Mouse (Mus musculus) ZHBTc4 (cell line): Measurements from ENCODE around the gene Tent2.

Experiments used
- DNase-seq: peaks from one replicate; pipeline ENCODE4 v3.0.0-alpha.2; 2011; ENCODE audit warnings: low read depth, low spot score

Tent2 gene

DNA sequence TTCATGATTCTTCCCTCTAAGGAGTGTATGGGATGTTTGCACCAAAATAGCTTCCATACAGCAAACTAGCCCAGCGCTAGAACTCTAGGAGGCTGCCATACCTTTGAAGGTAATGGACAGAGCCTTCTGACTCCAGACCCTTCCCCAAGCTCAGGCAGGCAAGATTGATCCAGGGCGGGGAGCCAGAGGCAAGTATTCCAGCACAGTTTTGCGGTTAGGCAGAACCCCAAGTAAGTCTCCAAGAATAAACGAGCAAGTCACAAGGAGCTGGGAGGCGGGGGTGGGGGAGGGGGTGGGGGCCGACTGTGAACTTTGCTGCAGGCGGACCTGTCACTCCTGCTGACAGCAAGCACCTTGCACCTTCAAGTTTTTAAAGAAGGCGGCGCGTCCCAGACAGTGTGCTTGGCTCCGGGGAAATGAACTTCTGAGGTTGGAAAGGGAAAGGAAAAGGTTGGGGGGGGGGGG lies 48.3 kb downstream of the Tent2 start:
- peak; percentile 34 for DNase-seq

DNA sequence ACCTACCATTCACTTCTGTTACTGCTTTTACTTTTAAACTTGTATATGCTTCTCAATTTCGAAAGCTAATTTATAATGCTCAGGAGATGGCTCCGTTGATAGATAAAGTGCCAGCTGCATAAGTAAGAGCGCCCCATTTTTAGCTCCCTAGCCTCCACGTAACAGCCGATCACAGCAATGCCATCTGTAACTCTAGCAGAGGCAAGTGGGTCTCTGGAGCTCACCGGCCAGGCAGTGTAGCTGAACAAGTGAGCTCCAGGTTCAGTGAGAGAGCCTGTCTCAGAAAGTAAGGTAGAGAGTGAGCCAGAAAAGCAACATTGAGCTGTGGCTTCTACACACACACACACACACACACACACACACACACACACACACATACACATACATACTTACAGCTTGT lies 51.0 kb downstream of the Tent2 start:
- no peak for DNase-seq

DNA sequence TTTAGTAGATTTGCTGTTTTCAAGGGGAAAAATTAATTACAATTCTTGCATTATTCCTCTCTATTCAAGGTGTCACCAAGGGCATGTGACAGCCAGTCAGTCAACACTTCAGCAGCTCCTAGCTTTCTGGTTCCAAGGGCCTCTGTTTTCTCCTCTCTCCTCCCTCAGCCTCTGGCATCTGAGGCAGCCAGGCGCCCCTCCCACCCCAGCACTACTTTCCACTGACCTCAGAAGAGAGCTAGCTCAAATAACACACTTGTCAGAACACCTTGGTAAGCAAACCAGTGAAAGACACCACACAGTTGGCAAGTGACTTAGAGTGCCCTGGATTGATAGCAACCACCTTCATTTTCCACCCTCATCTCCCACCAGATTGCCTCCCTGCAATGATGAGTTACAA lies 54.1 kb downstream of the Tent2 start:
- DNase-seq, result no peak

DNA sequence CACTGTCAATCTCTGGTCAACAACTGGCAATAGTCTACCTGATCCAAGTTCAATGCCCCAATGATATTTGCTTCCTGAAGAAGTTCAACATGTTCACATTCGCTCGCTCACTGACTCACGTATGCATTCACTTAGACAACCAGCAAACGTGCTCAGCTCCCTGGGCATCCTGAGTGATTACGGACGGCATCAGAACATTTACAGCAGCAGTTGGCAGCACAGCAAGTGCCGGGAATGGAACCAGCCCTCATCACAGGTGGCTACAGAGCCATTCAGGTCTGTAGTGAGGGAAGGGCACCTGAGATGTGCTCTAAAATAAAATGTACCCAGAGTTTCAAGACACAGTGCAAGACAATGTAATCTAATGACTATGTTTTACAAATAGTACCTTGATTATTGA lies 55.1 kb downstream of the Tent2 start:
- DNase-seq, result no peak

DNA sequence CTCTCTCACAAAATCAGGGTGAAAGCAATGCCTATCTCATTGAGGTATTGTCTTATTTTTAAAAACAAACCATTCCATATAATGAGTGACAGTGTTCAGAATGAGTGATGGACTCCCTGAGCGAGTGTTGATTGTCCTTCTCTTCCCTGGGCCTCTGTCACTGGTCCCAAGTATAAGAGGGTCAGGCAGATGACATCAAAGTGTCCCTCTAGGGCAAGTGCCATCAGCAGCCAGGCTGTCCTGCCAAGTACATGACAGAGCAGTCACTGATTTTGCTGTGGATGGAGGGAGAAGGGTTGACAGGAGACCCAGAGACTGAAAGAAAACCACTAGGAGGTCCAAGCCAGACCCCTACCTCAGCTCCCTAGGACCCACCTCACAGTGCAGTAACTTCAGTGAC lies 55.9 kb downstream of the Tent2 start:
- DNase-seq, result no peak

DNA sequence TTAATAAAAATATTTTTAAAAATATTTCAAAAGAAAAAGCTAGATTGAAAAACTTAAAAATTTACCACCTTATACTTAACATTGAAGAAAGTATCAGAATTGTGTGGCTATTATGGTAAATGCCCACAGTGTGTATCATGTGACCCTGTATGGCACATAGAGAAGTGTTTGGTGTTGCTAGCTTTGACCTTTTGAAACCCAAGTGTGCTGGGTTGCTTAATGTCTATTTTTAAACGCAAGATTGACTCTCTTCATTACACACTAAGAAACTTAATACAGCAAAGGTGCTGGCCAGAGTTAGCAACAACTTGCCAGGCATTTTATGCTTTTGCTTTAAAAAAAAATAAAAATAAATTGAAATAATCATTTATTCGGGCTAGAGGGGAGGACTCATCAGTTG lies 56.7 kb downstream of the Tent2 start:
- no peak for DNase-seq

DNA sequence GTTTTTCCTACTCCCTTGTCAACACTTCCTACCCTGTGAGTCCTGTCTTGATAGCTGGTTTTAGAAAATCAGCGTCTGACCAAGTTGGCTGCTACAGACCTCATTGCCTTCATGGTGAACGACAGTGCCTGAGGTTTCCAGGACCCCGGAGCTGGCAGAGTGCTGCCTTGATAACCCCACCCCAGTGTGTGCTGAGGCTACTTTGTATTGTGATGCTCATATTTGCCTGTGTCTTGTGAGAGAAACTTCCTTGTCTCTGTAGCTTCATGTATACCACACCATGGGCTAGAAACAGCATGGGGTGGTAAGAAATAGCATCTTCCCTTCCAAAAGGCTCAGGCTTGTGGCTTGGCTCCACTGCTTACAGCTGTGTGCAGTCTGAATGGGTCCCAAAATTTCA lies 61.5 kb downstream of the Tent2 start:
- no peak for DNase-seq

DNA sequence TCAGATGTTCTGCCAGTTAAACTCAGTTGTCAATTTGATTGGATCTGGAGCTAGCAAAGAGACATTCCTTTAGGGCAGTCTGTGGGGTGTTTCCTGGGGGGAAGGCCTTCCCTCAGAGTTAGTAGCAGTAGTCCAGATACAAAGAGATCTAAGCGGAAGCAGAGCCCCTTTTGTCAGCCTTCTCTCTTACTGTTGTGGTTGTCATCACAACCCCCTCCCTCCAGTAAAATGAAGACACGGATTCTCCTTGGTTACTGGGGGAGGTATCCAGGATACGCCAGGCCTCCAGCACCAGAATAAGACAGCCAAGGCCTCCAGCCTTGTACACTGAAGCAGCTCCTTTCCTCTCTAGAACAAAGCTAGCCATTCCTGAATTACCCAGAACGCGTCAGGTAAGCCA lies 63.2 kb downstream of the Tent2 start:
- DNase-seq, result no peak

DNA sequence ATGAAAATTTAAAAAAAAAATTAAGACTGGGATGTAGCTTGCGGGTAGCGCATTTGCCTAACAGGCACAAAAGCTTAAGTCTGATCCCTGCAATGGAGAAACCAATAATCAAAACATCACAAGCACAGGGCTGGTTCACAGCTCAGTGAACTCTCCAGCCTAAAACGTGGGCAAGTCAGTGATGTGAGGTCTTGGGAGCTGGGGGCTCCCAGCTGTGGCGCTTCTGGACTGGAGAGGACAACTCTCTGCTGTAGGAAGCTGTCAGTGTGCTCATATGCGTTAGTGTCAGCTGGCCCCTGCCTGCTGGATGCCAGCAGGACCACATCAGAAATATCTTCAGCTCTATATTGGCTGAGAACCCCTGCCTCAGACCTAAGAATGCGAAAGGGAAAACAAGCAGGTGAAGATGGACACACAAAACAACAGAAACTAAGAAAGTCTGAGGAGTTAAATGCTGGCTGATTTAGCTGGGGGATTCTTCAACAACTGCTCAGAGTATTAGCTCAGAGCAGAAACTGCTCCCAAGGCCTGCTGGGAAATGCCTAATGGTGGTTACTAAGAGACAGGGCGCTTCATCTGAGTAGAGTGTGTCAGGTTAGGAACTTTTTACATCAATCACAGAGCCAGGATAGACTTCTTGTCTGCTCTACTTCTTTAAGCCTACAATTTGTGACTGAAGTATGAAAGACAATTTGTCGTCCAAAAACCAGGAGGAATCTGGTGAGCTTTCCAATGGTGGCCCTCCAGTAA lies 63.9 kb downstream of the Tent2 start:
- DNase-seq, result no peak

DNA sequence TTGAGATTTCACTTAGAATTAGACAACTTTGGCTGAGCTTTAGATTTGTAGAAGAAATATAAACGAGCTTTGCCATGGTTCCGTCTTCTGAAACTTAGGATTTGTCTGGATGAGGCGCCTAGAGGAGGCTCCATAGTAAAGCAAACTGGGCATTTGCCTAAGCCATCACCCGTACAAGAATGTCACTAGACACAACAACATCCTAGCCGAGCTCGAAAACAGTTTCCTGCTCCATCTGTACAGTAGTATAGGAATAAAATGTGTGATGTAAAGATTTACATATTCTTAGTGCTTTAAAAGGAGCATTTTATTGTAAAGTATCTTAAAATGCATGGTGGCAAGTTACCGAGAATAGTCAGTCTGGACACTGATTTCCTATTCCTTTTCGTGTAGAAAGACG lies 69.9 kb downstream of the Tent2 start:
- DNase-seq, result no peak

DNA sequence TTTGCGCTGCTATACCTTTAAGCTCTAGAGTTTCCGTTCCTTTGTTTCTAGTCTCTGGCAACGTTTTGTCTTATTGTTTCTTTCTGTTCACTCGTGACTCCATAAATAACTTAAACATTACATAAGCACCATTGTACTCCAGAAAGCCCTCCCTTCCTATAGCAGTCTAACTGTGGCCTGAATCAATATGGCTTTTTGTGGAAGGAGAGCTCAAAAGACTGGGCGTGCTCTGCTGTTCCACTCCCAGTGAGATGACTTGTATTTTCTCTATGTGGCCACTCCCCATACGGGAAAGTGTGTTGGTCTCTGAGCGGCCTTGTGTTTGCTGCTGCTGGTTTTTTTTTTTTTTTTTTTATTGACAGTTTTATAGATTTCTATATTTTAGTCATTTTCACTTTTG lies 74.9 kb downstream of the Tent2 start:
- DNase-seq, result no peak

DNA sequence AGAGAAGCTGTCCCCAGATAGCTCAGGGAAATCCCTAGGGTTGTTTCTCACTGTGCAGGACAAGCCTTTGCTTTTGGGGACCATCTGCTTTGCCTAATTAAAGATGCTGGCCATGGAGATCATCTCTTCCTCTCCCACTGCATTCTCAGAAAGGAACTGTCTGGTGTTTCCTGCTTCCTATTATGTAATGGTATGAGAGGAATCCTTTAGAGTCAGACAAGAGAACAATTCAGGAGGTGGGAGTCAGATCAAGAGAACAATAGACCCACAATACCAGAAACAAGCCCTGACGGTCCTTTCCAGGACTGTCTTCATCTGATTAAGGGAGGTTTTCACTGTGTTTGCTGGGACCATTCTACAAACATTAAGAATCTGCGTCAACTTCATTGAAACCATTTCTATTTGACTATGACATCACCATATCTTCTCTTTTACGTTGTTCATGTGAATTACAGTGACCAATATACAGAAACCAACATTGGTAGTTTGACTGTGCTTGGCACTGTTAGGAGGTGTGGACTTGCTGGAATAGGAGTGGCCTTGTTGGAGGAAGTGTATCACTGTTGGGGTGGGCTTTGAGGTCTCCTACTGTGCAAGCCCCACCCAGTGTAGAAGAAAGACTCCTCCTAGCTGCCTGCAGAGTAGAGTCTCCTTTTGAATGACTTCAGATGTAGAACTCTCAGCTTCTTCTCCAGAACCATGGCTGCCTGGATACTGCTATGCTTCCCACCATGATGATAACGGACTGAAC lies 89.7 kb downstream of the Tent2 start:
- DNase-seq, result peak; percentile 68

DNA sequence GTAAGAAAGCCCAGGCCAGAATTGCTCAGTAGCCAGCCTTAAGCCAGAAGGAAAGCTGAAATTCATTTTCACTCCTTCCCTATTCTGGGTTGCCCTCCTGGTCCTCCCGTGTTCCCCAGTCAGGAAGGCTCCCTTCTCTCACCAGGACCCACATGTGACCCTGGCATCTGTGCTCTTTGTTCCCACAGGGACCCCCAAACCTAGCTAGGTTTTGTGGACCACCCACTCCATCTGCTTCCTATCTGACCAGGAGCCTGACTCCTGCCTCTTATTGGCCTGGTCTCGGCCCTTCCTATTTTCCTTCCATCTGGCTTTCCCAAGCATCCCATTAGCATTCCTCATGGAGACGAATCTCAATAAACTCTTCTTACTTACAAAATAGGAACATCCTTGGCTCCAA lies 93.6 kb downstream of the Tent2 start:
- DNase-seq, result no peak

DNA sequence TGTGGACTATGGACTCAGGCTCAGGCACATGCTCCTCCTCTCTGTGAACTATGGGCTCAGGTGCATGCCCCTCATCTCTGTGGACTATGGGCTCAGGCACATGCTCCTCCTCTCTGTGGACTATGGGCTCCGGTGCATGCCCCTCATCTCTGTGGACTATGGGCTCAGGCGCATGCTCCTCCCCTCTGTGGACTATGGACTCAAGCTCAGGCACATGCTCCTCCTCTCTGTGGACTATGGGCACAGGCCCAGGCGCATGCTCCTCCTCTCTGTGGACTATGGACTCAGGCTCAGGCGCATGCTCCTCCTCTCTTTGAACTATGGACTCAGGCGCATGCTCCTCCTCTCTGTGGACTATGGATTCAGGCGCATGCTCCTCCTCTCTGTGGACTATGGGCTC lies 95.5 kb downstream of the Tent2 start:
- peak; percentile 56 for DNase-seq
